Mouse (Mus musculus) spleen, postnatal 4 days (tissue): ENCODE results near the gene Agpat4.

ENCODE experiments used
- DNase-seq, 2 experiments: peaks; one replicate each; pipeline ENCODE4 v3.0.0; 2022; ENCODE audit warnings: low spot score in 2 of 2

Agpat4 gene

GRCm38 (mm10) chr17:12118561-12118925, at the start of gene Agpat4:
Gene Agpat4 (plus strand): TSS chr17:12118704.
- DNase-seq, result peak; percentile 54 to 76

- no peak for DNase-seq
Measured at GRCm38 (mm10) chr17:12076816-12077215, 41.7 kb upstream of the Agpat4 start.

GRCm38 (mm10) chr17:12080656-12081495, 37.6 kb upstream of the Agpat4 start:
- DNase-seq, result no peak

- no peak for DNase-seq
Measured at GRCm38 (mm10) chr17:12082201-12082600, 36.3 kb upstream of the Agpat4 start.

GRCm38 (mm10) chr17:12090261-12090927, 28.1 kb upstream of the Agpat4 start:
- no peak for DNase-seq

GRCm38 (mm10) chr17:12092901-12093564, 25.5 kb upstream of the Agpat4 start:
- DNase-seq, result no peak

- DNase-seq, result no peak
Measured at GRCm38 (mm10) chr17:12094016-12094415, 24.5 kb upstream of the Agpat4 start.

GRCm38 (mm10) chr17:12094827-12095590, 23.5 kb upstream of the Agpat4 start:
- DNase-seq, result no peak

- DNase-seq, result no peak
Measured at GRCm38 (mm10) chr17:12099415-12099814, 19.1 kb upstream of the Agpat4 start.

- DNase-seq, result no peak
Measured at GRCm38 (mm10) chr17:12102326-12102725, 16.2 kb upstream of the Agpat4 start.

- DNase-seq, result peak; percentile 54 to 79
Measured at GRCm38 (mm10) chr17:12103781-12104180, 14.7 kb upstream of the Agpat4 start.

- no peak for DNase-seq
Measured at GRCm38 (mm10) chr17:12104245-12104644, 14.3 kb upstream of the Agpat4 start.

- no peak for DNase-seq
Measured at GRCm38 (mm10) chr17:12104690-12105089, 13.8 kb upstream of the Agpat4 start.

GRCm38 (mm10) chr17:12106255-12106654, 12.2 kb upstream of the Agpat4 start:
- no peak for DNase-seq

- DNase-seq, result no peak
Measured at GRCm38 (mm10) chr17:12113626-12114025, 4.9 kb upstream of the Agpat4 start.

GRCm38 (mm10) chr17:12115086-12115485, 3.4 kb upstream of the Agpat4 start:
- DNase-seq, result no peak

- peak in 1 of 2 experiments; percentile 64 for DNase-seq
Measured at GRCm38 (mm10) chr17:12118131-12118530, 373 bp upstream of the Agpat4 start.

GRCm38 (mm10) chr17:12118926-12119641, 580 bp downstream of the Agpat4 start:
- peak; percentile 76 to 84 for DNase-seq

- DNase-seq, result no peak
Measured at GRCm38 (mm10) chr17:12119675-12120074, 1.2 kb downstream of the Agpat4 start.

GRCm38 (mm10) chr17:12120268-12120667, 1.8 kb downstream of the Agpat4 start:
- DNase-seq, result no peak

GRCm38 (mm10) chr17:12121226-12121794, 2.8 kb downstream of the Agpat4 start:
- no peak for DNase-seq
